Mouse (Mus musculus) C2C12 (cell line): ENCODE results near the gene Stk36. TPM values are rescaled to one million over a fixed set of nuclear protein-coding genes. Genes with fewer than 3 reads are reported as not detected.

ENCODE experiments used
- H3K27me3 ChIP-seq: one replicate; pipeline ENCODE4 v1.6.1; 2011; ENCODE audit not compliant: control insufficient read depth, insufficient read depth, insufficient read length
- H3K36me3 ChIP-seq: one replicate; pipeline ENCODE4 v1.6.1; 2011; ENCODE audit not compliant: control insufficient read depth, insufficient read depth
- H3K4me3 ChIP-seq: one replicate; pipeline ENCODE4 v1.5.1; 2011; ENCODE audit warnings: mild to moderate bottlenecking, control low read depth; ENCODE audit not compliant: poor library complexity, insufficient read depth, severe bottlenecking
- H3K79me2 ChIP-seq: one replicate; pipeline ENCODE4 v1.6.1; 2011; ENCODE audit not compliant: control insufficient read depth, insufficient read depth
- H3K79me3 ChIP-seq: one replicate; pipeline ENCODE4 v1.6.1; 2011; ENCODE audit warnings: low read depth, control low read depth
- H3ac ChIP-seq: one replicate; pipeline ENCODE3; 2011; ENCODE audit warnings: low read depth; ENCODE audit not compliant: control insufficient read depth, insufficient read length
- CEBPB ChIP-seq: IDR thresholded peaks from one replicate; pipeline ENCODE4 v1.6.1; 2011; ENCODE audit warnings: low read depth, mild to moderate bottlenecking, control low read depth, moderate library complexity
- CTCF ChIP-seq: IDR thresholded peaks from one replicate; pipeline ENCODE4 v1.5.1; 2011; ENCODE audit not compliant: control insufficient read depth, insufficient read depth, insufficient read length
- FOSL1 ChIP-seq: IDR thresholded peaks from one replicate; pipeline ENCODE4 v1.8.0; 2011; ENCODE audit warnings: mild to moderate bottlenecking, low read length; ENCODE audit not compliant: poor library complexity, insufficient read depth, severe bottlenecking
- MAX ChIP-seq: IDR thresholded peaks from one replicate; pipeline ENCODE4 v1.6.1; 2011; ENCODE audit warnings: mild to moderate bottlenecking, control low read depth
- MYOD1 ChIP-seq: IDR thresholded peaks from one replicate; pipeline ENCODE4 v1.6.1; 2011; ENCODE audit warnings: low read depth; ENCODE audit not compliant: control insufficient read depth, insufficient read length
- MYOG ChIP-seq: IDR thresholded peaks from one replicate; pipeline ENCODE4 v1.6.1; 2011; ENCODE audit not compliant: control insufficient read depth, insufficient read length; ENCODE audit errors: extremely low read depth
- USF1 ChIP-seq: IDR thresholded peaks from one replicate; pipeline ENCODE4 v1.6.1; 2011; ENCODE audit warnings: low read depth, mild to moderate bottlenecking, control low read depth, moderate library complexity
- microRNA-seq: library from miRNA; unstranded; fragments of <30 nt; microRNA quantifications from one replicate; pipeline ENCODE4, GENCODE M21; 2019; ENCODE audit warnings: borderline microRNAs expressed
- polyA plus RNA-seq: library from polyadenylated mRNA; unstranded; fragments of >200 nt; fragmentation: generic; extraction: Trizol; gene quantifications from one replicate; pipeline ENCODE4 v1.2.1, GENCODE M21; 2012; ENCODE audit warnings: missing spikeins

Gene Stk36
- polyA plus RNA-seq, 1 experiment, result 2.7 TPM

- H3K27me3 ChIP-seq, result no peaks in the 10 kb centered on the region
- H3K79me3 ChIP-seq, result peaks cover 28% of the 10 kb centered on the region
- TF ChIP-seq CTCF (no peak), FOSL1 (no peak), USF1 (no peak), CEBPB (no peak), MYOG (no peak), MYOD1 (no peak), MAX (no peak)
- H3K36me3 ChIP-seq, result peaks cover 67% of the 10 kb centered on the region
- H3K4me3 ChIP-seq, result no peak overlapping the region
- H3ac ChIP-seq, result no peak overlapping the region
- H3K79me2 ChIP-seq, result peaks cover 40% of the 10 kb centered on the region
Observed at GRCm38 (mm10) chr1:74677843-74678242, 76.6 kb downstream of the Stk36 start.

Small RNA genes lying within 50 kb of the gene (microRNA-seq; reads per million reads assigned to microRNA genes)
- not detected for gene Gm25035

Other genes with a start within 250 kb of the Stk36 start
- not detected for gene Catip, start 239.3 kb upstream of the Stk36 start, polyA plus RNA-seq
- gene Slc11a1, start 226.2 kb upstream of the Stk36 start, polyA plus RNA-seq, result 2.2 TPM
- gene Ctdsp1, start 209.9 kb upstream of the Stk36 start, polyA plus RNA-seq, result 78.7 TPM
- 0.02 TPM for gene Vil1, start 192.1 kb upstream of the Stk36 start, polyA plus RNA-seq
- gene Cnot9, start 95.4 kb upstream of the Stk36 start, polyA plus RNA-seq, result 52.4 TPM
- gene Plcd4, start 58.6 kb upstream of the Stk36 start, polyA plus RNA-seq, result 0.33 TPM
- gene Usp37, start 57.2 kb upstream of the Stk36 start, polyA plus RNA-seq, result 4.9 TPM
- gene Zfp142, start 13.2 kb upstream of the Stk36 start, polyA plus RNA-seq, result 8.6 TPM
- gene Bcs1l, start 13.2 kb upstream of the Stk36 start, polyA plus RNA-seq, result 19.9 TPM
- 28.3 TPM for gene Rnf25, start within 50 bp of the Stk36 start, polyA plus RNA-seq
- 7.6 TPM for gene Ttll4, start 60.3 kb downstream of the Stk36 start, polyA plus RNA-seq
- gene Cyp27a1, start 112.1 kb downstream of the Stk36 start, polyA plus RNA-seq, result 0.05 TPM
- 0.66 TPM for gene Prkag3, start 147.8 kb downstream of the Stk36 start, polyA plus RNA-seq
- gene Wnt6, start 170.4 kb downstream of the Stk36 start, polyA plus RNA-seq, result 3.0 TPM
- gene Wnt10a, start 190.1 kb downstream of the Stk36 start, polyA plus RNA-seq, result 12.9 TPM